Mouse (Mus musculus): ENCODE results near the gene F10.

DNA sequence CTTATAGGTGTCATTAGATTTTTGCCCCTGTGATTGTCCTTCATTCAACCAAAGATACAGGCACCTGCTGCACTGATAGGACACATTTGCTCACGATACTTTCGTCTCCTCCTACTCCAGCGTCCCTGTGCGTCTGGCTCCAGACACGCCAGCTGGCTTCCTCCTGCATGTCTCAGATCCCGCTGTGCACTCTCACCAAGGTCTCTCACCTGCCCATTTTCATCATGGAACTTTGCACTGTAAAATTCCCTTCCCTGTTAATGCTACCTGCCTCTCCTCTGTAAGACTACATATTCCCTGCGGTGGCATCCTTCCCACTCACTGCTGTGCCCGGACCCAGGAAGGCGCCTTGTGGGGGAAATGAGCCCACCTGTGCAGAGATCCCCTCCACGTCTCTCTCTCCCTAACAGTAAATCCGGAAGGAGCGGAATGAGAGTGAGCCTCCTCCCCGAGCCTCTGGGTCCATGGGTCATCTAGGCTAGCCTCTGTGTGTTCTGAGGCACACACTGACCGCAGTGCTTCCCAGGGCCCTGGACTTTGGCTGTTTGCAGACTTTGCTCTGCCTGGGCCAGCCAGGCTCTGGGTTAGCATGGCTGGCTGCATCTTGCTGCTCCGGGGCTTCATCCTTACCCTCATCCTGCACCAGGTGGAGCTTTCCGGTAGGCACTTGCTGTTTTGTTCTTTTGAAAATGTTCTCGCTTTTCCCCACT lies 23.5 kb downstream of the F10 start, which contains the start of gene Proz:
- TF ChIP-seq ZC3H11A (IDR thresholded peaks at IDR 0.05; ENCODE audit: low read depth, low read length), result no peak
- no peak for TF ChIP-seq CTCF (conservative IDR thresholded peaks at IDR 0.05 in 1 of 2, IDR thresholded peaks at IDR 0.05 in 1 of 2; ENCODE audit: low read depth in 2 of 2, low read length in 2 of 2)
- no peak for TF ChIP-seq POLR2A (IDR thresholded peaks at IDR 0.05; ENCODE audit: low read depth, low read length)
- no peak for TF ChIP-seq RCOR1 (conservative IDR thresholded peaks at IDR 0.05; ENCODE audit: low read depth, low read length)
- no peak for TF ChIP-seq CHD2 (IDR thresholded peaks at IDR 0.05; ENCODE audit: low read length)
- no peak for TF ChIP-seq ELF1 (IDR thresholded peaks at IDR 0.05; ENCODE audit: low read depth, low read length)
- no peak for TF ChIP-seq RAD21 (IDR thresholded peaks at IDR 0.05; ENCODE audit: low read depth, low read length)
- TF ChIP-seq GABPA (IDR thresholded peaks at IDR 0.05; ENCODE audit: insufficient replicate concordance, low read depth, low read length), result no peak
